Mouse (Mus musculus) MEL-GATA-1-ER (cell line): ENCODE data around the gene 1700029I15Rik.

Experiments used
- DNase-seq: peaks from one replicate; pipeline ENCODE4 v3.0.0-alpha.2; 2012; ENCODE audit warnings: low read depth; ENCODE audit errors: extremely low read depth

Gene 1700029I15Rik

GRCm38 (mm10) chr2:92373437-92373813 is 8.9 kb upstream of the 1700029I15Rik start:
- DNase-seq = no peak

GRCm38 (mm10) chr2:92374514-92374913 is 7.8 kb upstream of the 1700029I15Rik start, which contains the start of the genes Pex16 and Large2:
Gene Pex16 (plus strand): TSS chr2:92374676.
Gene Large2 (minus strand): TSS chr2:92374869.
- peak; percentile 63 for DNase-seq

GRCm38 (mm10) chr2:92375099-92375623 is 7.2 kb upstream of the 1700029I15Rik start:
- peak; percentile 97 for DNase-seq

GRCm38 (mm10) chr2:92375788-92376187 is 6.5 kb upstream of the 1700029I15Rik start:
- DNase-seq = no peak

GRCm38 (mm10) chr2:92376300-92376699 is 6.0 kb upstream of the 1700029I15Rik start:
- no peak for DNase-seq

GRCm38 (mm10) chr2:92377320-92377719 is 5.0 kb upstream of the 1700029I15Rik start:
- no peak for DNase-seq

GRCm38 (mm10) chr2:92379783-92380494 is 2.4 kb upstream of the 1700029I15Rik start:
- no peak for DNase-seq

- no peak for DNase-seq
These were observed 1.8 kb upstream of the 1700029I15Rik start for GRCm38 (mm10) chr2:92380495-92381050.

GRCm38 (mm10) chr2:92381161-92381560 is 1.2 kb upstream of the 1700029I15Rik start:
- no peak for DNase-seq

- DNase-seq = no peak
These were observed 421 bp downstream of the 1700029I15Rik start for GRCm38 (mm10) chr2:92382759-92383158.

- DNase-seq = no peak
These were observed 1.8 kb downstream of the 1700029I15Rik start for GRCm38 (mm10) chr2:92384101-92384500.

GRCm38 (mm10) chr2:92385113-92386051 is 3.0 kb downstream of the 1700029I15Rik start:
- DNase-seq = no peak

- DNase-seq = no peak
These were observed 4.7 kb downstream of the 1700029I15Rik start for GRCm38 (mm10) chr2:92386821-92387570.

GRCm38 (mm10) chr2:92387646-92388045 is 5.3 kb downstream of the 1700029I15Rik start:
- DNase-seq = no peak

GRCm38 (mm10) chr2:92388081-92388517 is 5.8 kb downstream of the 1700029I15Rik start:
- DNase-seq = no peak

- peak; percentile 62 for DNase-seq
These were observed 6.7 kb downstream of the 1700029I15Rik start for GRCm38 (mm10) chr2:92388891-92389641.

GRCm38 (mm10) chr2:92389645-92390044 is 7.3 kb downstream of the 1700029I15Rik start:
- DNase-seq = no peak

GRCm38 (mm10) chr2:92390206-92390930 is 8.0 kb downstream of the 1700029I15Rik start:
- no peak for DNase-seq

- DNase-seq = no peak
These were observed 8.8 kb downstream of the 1700029I15Rik start for GRCm38 (mm10) chr2:92391116-92391515.
